Mouse (Mus musculus) ovary, postnatal 36 days (tissue): ENCODE measurements around the gene Hipk2.
A peak's percentile ranks its signal among the peaks of the same experiment; 100 is the strongest.
"Not testable (repeated sequence)": the region's sequence is repeated elsewhere in the genome, so short reads cannot be mapped to it uniquely, and the experiment has no call there.

ENCODE experiments used
- DNase-seq: peaks from one replicate; pipeline ENCODE4 v3.0.0; 2022; ENCODE audit warnings: low spot score, mixed read lengths

Hipk2 gene

DNA sequence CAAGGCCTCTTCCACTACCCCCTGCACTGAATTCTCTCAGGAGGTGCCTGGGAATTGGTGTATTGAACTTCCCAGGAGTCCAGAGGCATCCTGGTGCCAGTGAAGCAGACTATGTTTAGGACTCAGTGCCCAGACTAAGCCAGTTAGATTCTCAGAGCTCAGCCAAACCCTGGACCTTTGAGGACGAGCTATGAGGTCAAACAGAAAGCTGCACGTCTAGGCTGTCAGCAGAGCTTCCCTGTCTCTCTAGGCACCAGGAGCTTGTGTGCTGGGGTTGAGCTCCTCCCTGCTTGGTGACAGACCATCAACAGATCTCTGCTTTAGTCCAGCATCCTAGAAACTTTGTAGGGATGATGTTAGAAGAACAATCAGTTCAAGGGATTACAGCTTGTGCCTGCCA is 174.5 kb downstream of the Hipk2 start:
- DNase-seq: no peak

DNA sequence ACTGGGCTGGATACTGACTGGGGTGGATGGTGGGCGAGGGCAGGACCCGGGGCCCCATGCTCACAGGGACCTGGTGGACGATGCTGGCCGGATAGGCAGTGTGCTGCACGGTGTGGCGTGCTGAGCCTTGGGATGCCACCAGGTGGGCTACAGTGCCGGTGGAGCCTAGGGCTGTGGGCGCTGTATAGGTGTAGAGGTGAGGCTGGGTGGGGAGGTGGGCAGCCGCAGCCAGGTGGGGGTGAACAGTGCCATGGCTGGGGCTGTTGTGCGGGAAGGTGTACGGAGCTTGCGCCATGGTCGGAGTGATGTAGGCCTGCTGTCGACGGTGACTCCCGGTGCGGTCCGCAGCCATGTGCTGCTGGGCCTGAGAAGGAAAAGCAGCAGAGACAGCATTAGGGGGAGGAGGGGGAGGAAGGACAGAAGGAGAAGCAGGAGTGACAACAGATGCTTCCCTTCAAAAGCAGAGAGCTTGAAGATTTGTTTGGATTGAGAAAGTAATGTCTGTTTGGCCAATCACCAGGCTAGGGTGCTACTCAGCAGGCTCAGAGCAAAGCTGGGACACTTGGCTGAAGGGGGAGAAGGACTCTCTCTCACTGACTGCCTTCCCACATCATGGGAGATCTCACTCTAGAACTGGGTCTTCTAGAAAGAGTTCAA is 177.6 kb downstream of the Hipk2 start:
- no peak for DNase-seq

DNA sequence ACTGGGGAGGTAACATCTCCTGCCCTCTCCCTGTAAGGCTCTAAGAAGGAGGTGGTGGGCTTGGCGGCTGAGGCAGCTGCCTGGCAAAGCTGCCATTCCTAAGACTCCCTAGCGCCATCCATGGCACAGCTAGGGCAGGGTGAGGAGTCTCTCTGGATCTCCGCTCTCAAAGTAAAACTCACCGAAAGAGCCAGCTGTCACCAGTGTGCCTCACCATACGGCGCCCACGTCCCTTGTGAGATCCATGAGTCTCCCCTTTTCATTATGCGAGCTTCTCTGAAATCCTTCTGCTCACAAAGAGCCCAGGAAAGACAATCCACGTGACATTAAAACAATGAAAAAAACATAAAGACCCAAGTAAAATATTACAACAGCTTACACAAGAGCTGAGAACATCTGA is 179.4 kb downstream of the Hipk2 start:
- no peak for DNase-seq

DNA sequence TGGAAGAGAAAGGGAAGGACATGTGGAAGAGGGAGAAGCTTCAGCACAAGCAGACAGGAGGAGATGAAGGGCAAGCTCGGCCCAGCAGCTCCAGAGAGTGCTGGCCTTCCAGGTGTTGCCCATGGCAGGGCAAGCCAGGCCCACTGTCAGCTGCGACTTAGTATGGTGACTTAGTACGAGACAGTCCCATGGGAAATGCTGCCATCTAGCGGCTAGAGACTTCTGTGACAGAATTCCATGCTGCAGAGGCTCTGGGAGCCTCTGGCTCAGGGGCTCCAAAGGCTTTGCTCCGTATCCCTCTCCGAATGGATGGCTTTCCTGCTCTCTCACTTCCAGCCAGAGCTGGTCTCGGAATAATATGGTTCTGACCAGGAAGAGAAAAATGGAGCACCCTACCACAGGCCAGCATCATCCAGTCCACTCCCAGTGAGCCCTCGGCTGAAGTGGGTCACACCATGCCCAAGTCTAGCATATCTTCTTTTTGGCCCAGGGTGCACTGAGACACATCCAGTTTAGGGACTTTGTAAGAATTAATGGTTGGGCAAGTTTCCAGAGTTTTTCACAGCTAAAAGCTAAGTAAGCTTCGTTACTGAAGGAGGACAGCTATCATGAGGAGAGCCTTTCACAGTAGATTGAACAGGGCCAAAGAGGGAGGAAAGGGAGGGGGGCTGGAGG is 180.4 kb downstream of the Hipk2 start:
- peak; percentile 69 for DNase-seq

DNA sequence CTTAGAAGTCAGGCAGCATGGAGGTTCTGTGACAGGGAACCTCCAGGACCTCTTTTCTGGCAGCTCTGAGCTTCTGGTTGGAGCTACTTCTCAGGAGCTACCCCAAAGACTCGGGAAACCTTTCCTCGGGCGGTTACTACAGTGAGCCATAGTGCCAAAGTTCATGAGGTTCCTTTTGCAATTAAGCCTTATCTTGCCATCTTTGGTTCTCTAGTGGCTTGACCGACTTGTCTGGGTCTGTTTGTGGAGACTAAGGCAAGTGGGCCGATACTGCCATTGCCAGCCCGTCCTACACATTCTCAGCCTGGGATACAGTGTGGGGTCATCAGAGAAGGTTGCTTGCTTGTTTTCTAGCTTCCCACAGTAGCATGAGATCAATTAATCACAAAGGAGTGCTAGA is 183.4 kb downstream of the Hipk2 start:
- no peak for DNase-seq

DNA sequence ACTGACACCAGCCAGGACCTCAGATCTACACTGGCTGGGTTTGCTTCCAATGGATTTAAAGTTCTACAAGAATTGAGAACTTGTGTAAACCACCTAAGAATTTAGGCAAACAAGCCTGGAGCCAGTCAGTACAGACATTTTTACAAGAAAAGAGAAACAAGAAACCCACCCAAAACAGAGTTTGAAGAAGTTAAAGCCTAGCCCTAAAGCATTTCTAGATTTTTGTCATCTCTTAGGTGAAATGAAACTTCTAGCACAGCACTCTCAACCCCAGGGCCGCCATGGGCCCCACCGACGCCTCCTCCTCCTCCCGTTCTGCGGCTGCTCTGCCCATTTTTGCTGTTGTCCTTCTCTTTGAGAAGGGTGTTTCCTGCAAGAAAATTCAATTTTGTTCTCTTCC is 184.9 kb downstream of the Hipk2 start:
- no peak for DNase-seq

DNA sequence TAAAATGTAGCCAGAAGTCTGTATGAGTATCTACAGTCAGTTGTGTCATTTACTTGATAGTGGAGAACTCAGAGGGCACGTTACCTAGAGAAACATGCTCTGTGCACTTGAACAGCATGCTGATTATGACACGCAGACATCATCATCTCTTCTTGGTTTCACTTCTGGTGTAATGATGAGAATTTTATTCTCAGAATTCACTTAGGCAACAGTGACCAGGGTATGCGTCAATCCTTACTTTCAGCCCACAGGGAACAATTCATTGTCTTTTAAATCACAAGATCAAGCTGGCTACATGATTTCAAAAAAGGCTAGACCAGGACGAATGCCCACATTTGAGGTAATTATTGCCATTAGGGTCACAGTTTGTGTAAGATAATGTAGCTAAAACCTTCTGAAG is 185.3 kb downstream of the Hipk2 start:
- no peak for DNase-seq

DNA sequence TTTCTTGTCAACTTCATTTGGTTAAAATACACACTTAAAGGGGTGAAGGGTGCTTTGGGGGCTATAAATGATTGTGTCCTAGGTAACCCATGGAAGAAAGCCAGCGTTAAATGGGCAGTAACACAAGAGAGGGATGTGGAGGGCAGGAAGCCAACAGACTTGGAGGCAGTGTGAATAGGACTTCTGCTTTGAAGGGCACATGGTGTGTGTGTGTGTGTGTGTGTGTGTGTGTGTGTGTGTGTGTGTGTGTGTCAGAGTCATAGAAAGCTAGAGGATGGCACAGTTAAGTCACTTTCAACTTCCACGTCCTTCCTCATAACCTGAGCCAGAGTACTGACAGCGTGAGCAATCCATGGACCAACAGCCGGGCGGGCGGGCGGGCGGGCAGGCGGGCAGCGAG is 187.1 kb downstream of the Hipk2 start:
- DNase-seq: no peak

DNA sequence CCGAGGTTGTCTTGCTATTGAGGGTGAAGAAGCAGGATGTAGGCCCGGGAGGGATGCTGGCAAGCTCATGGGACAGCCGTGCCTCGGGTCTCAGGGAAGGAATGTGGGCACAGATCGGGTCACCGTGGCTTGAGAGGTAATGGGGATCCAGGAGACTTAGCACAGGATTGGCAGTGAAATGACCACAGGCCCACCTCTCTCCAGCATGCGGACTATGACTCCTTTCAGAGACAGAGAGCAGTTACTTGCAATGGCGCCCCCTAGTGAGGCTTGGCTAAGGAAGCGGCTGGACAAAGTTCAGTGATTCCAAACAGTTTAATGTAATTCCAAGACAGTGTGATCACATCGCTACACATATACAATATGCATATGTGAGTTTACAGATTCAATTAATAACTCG is 188.7 kb downstream of the Hipk2 start:
- DNase-seq: no peak

DNA sequence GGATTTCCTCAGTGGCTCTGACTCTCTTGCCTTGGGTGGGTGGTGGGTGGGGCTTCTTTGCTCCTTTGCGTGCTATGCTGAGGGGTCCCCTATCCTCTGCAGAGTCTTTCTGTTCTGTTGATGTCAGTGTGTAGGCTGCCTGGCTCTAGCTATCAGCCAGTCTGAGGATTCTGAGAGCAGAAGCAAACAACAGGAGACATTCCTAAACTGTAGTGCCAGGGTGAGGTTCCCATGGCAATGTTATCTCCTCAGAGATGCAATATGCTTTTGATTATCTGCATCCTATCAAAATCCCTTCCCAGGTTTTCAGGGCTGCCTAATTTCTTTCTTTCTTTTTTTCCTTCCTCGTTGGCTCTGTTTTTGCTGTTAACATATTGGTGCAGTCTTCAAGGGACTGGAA is 193.4 kb downstream of the Hipk2 start:
- no peak for DNase-seq

DNA sequence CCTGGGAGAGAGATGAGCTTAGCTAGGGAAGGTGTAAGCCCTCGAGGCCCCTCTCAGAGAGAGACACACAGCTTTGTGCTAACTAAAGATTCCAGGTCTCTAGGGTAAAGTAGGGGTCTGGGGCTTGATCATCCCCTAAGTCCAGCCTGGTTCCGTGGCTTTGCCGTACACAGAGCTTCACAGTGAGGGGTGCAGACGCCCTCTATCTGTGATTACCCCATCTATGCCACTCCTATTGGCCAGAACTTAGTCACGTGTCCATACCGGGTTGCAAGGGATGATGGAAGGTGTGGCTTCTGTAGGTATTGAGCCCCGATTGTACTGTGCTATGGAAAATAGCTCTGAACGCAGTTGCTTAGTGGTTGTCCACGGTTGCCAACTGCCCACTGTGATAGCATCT is 198.3 kb downstream of the Hipk2 start:
- no peak for DNase-seq

DNA sequence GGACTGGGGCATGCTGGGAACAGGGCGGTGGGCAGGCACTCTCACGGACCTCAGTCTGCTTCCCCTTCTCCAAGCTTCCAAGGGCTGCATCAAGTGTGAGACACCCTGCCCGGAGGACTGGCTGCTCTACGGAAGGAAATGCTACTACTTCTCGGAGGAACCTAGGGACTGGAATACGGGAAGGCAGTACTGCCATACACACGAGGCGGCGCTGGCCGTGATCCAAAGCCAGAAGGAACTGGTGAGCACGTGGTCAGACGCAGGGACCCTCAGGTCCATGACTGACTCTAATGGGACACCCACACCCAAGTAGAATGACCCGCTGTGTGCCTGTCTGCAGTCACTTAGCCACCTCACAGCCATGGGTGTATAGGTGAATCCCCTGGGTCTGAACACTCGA is 199.2 kb downstream of the Hipk2 start:
- DNase-seq: no peak

DNA sequence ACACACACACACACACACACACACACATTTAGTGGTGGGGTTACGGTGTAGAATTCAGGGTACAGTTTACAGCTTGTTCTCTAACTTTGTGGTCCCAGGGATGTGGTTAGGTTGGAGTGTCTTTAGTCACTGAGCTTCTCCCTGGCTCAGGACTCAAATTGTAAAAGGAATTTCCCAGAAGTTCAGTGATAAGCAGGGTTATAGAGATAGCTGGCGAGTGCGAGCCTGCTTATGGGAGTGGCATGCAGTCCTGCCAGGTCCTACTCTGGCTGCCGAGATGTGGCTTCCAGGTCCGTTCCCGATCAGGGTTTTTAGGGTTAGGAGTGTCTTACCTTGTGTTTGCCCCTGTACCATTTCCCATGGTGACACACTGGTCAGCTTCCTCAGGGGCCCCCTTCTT is 199.7 kb downstream of the Hipk2 start:
- no peak for DNase-seq

DNA sequence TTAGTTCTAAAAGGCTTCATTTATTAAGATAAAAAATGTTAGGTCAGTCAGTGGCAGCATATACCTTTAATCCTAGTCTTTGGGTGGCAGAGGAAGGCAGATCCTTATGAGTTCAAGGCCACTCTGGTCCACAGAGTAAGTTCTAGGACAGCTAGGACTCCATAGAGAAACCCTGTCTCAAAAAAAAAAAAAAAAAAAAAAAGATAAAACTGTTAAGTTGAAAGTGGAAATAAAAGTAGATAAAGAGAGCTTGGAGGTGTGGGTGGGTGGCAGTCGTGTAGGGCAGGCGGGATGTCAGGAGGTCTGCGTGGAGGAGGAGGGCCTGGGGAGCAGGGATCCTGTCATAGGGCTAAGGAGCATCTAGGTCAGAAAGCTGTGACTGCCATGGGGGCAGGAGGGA is 204.0 kb downstream of the Hipk2 start:
- DNase-seq: no peak

DNA sequence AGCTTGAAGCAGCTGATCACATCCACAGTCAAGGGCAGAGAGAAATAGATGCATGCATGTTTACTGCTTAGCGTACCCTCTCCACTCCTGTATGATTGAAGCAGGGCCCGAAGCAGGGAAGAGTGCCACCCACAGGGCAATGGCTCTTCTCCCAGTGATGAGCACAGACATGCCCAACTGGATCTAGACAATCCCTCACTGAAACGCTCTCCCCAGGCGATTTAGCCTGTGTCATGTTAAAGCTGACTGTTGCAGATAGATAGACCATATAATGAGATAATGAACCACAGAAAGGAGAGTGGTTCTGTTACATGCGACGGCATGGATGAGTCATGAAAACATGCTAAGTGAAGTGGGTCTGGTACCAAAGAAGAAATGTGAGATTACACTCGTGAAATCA is 204.7 kb downstream of the Hipk2 start:
- DNase-seq: no peak

DNA sequence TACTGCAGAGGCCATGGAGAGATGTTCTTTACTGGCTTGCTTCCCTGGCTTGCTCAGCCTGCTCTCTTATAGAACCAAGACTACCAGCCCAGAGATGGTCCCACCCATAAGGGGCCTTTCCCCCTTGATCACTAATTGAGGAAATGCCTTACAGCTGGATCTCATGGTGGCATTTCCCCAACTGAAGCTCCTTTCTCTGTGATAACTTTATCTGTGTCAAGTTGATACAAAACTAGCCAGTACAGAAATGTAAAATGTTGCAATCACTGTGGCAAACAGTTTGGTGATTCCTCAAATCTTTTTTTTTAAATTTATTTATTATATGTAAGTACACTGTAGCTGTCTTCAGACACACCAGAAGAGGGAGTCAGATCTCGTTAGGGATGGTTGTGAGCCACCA is 205.5 kb downstream of the Hipk2 start:
- DNase-seq: not testable (repeated sequence)

DNA sequence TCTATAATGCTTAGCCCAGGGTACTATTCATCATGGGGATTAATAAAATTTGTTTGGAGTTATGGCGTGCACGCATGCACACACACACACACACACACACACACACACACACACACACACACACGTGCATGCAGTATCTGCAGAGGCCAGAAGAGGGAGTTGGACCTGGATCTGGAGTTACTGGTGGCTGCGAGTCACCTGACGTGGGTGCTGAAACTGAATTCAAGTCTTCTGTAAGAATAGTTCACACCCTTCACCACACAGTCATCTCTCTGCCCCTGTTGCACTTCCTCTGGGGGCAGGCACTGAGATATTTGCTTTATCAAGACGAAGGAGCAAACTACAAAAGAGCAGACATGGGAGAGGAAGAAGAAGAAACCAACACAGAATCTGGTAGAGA is 206.4 kb downstream of the Hipk2 start:
- DNase-seq: no peak

DNA sequence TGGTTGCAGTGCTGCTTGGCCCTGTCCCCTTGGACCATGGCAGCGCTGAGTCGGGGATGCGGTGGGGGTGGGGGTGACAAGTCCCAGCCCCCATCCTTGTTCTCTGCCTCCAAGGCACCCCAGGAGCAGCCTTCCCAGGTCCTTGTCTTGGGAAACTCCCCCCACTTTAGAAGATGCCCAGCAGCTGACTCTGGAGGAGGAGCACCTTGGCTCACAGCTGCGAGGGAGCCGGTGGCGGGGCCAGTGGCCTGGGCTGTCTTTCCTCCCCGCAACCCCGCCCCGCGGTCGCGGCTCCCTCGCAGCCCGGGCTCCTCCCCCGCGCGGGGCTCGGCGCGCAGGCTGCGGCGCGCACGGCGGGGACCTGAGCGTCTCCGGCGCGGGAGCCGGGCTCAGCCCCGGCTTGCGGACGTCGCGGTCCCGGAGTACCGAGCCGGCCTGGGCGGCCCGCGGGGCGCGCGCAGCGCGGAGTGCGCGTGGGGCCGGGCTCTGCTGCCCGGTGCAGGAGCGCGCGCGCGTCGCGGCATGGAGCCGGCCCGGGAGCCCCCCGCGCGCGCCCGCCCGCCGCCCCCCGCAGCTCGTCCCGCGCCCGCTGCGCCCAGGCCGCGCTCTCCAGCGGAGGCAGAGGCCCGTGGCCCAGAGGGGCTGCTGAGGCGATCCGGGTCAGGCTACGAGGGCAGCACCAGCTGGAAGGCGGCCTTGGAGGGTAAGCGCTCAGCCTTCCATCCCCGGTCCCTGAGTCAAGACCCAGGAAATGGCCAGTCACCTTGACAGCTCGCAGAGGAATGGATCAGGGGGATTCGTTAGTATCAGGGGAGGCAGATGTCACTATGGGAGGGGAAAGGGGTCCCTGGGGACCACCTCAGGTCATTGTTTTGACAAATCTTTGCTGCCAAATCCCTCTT is 213.0 kb downstream of the Hipk2 start, which contains the start of gene Clec2l:
Gene Clec2l, plus strand, starts transcription at position 356 of the 902 bp plus-strand sequence.
- peak; percentile 60 for DNase-seq

DNA sequence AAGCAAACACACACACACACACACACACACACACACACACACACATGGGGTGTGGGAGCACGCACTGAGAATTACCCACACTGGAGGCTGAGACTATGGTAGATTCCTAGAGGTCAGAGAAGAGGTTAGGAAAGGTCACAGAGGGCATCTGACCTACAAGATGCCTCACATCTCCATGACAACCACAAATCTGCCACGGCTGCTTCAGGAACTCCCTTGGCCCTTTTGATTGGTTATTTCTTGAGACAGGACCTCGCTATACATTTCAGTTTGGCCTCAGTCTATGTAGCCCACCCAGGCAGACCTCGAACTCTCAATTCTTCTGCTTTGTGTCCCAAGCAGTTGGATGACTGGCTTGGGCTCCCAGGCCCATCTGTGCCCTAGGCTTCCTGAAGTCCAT is 214.3 kb downstream of the Hipk2 start:
- no peak for DNase-seq

DNA sequence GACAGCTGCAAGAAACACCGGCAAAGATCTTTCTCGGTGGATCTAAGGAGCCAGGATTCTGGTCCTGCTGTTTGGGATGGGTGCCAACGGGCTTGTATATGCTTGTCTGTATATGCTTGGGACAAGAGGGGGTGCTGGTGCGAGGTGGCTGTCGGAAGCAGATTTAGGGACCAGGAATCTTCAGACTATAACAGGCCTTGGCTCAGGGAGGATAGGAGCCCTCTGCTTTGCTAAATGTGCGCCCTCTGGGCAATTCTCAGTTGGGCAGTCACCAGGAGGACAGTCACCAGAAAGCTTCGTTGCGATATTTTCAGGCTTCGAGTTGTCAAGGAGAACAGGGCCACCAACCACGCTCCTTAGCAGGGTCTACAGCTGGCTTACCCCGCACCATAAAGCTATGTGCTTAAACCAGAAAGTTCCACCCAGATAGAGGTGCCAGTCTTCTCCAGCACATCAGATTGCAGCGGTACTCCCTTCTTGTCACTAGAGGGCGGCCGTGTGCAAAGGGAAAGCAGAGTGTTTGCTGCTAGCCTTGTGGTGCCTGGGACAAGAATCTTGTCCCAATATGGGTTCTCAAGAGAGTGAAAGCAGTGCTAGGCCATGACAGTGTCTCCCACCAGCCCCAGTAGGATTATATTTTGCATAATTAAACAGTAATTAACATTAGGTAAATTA is 225.6 kb downstream of the Hipk2 start:
- DNase-seq: peak; percentile 64

DNA sequence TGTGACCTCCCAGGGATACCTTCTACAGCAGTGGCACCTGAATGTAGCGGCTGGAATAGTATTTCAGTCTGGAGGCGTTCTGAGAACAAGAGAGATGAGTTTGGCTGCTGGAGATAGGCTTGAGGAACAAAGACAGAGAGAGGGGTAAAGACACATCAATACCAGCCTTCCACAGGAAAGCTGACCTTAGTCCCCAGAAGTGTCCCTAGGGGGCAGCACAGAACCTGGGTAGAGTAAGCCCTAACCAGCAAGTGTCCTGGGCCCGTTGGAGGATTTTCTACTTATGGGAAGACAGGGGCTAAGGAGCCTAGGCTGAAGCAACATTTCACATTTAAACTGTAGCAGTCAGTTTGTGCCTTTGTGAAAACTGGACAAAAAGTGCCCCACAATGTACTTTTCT is 226.4 kb downstream of the Hipk2 start:
- no peak for DNase-seq
